Mouse (Mus musculus) heart, postnatal 10 days (tissue): ENCODE measurements around the gene Ankfy1. TPM values are rescaled to one million over a fixed set of nuclear protein-coding genes. Genes with fewer than 3 reads are reported as not detected.

ENCODE experiments used
- microRNA-seq, 2 experiments: library from miRNA; unstranded; fragments of <30 nt; microRNA quantifications; one replicate each; pipeline ENCODE4 v1.2.0; 2022
- total RNA-seq, 2 experiments: library from RNA; stranded (reverse); gene quantifications; 2 replicates each; pipeline ENCODE4 v1.2.3; 2021

Gene Ankfy1
- total RNA-seq, 2 experiments from 2014 or later, result 26.9 to 28.8 TPM

Small RNA genes within 50 kb of the gene (microRNA-seq; reads per million reads assigned to microRNA genes)
- gene Gm25678, result 0 reads per million in 2 experiments

Other genes starting within 250 kb of the Ankfy1 start
- 10 to 100 TPM; 47.0 to 50.0 TPM for gene Mybbp1a, start 248.7 kb upstream of the Ankfy1 start, total RNA-seq
- gene Spns2, start 200.1 kb upstream of the Ankfy1 start, total RNA-seq, result 10 to 100 TPM; 18.0 to 19.5 TPM
- gene Spns3, start 139.5 kb upstream of the Ankfy1 start, total RNA-seq, result under 1 TPM in 1 of 2 experiments, not detected in 1; 0.07 TPM
- 10 to 100 TPM; 63.8 to 71.0 TPM for gene Ube2g1, start 82.7 kb upstream of the Ankfy1 start, total RNA-seq
- 1 to 10 TPM; 8.0 to 9.0 TPM for gene Cyb5d2, start 106.1 kb downstream of the Ankfy1 start, total RNA-seq
- gene Zzef1, start 106.2 kb downstream of the Ankfy1 start, total RNA-seq, result 10 to 100 TPM; 28.0 to 33.2 TPM